Mouse (Mus musculus): ENCODE results near the gene Urb1.
A peak's percentile ranks its signal among the peaks of the same experiment; 100 is the strongest.

Urb1 gene

DNA sequence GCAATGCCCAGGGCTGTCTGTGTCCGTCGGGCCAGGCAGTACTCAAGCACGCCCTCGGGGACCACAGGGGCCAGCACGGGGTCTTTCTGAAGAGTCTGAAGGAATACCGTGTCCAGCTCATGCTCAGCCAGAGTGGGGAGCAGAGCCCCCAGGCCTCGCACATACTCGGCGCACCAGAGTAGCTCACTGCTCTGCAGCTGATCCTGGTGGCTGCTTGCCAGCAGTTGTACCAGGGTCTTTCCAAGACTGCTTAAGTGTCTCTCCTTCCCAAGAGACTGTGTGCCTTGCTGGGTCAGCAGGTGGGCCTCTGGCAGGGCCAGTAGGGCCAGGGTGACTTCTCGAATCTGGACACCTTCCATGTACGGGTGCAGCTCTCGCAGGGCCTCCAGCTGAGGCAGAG, 36.0 kb downstream of the Urb1 start:
- DNase-seq (ENCODE audit: low read depth, low spot score) = no peak

DNA sequence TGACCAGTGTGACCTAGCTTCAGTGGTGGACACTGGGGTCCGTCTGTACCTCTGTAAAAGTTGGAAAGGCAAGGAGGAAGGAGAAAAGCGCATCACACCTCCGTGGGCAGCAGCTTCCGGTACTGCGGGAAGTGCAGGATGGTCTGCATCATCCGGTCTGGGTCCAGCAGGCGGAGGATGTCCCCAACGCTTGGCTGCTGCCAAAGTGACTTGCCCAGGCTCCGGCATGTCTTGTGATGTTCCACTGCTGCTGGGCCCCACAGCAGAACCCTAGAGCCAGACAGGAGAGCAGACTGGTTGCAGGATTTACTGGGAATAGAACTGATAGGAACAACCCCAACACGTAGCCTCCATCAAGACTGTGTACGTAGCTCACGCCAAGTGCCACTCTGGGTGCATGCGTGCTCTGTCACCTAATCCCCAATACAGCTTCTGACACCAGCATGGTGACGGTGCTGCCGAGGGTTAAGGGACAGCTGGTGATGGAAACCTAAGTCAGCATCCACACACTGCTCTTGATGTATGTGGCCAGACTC, 43.2 kb downstream of the Urb1 start:
- DNase-seq (ENCODE audit: low read depth, low spot score) = no peak

DNA sequence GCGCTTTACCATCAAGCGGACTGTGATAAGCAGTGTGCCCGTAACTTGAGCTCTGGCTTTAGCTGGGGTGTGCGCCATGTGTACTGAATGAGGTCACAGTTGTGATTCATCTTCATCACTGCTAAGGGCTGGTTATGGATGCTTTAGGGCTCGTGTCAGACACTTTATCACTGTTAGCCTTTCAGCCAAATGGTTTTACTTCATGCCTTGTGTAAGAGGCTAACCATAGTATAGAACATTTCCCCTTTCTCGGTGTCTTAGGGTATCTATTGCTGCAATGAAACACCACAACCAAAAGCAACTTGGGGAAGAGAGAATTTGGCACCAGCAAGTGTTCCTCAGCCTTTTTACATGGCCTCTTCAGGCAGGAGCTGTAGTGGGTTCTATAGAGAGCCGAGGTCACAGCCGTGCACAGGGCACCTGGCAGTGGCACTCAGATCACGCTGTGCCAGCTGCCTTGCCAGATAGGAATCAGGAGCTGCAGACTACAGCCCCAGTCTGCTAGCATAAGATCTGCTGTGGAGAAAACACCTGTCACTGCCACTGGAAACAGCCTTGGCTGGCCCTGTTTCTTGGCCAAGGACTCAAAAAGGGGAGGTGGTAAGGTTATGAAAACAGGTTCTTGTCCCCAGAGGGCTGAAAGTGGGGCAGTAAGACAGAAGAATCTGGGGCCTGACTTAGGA, 44.9 kb downstream of the Urb1 start:
- no peak for DNase-seq (ENCODE audit: low read depth, low spot score)

DNA sequence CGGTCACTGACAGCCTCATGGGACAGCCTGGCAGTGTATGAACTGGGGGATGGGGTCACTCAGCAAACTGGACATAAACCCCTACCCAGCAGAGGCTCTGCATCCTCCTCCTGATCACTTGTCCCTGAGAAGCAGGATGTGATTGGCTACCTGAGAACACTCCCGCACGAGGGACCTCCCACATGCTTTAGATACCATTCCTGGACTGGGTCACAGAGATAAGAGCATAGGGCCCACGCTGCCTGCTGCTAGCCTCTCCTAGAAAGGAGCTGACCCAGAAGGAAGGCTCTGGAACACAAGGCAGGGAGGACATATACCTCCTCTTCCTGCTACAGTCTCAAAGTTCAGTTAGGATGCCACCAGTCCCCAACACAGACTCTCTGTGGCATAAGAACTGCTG, 49.7 kb downstream of the Urb1 start:
- no peak for DNase-seq (ENCODE audit: low read depth, low spot score)

DNA sequence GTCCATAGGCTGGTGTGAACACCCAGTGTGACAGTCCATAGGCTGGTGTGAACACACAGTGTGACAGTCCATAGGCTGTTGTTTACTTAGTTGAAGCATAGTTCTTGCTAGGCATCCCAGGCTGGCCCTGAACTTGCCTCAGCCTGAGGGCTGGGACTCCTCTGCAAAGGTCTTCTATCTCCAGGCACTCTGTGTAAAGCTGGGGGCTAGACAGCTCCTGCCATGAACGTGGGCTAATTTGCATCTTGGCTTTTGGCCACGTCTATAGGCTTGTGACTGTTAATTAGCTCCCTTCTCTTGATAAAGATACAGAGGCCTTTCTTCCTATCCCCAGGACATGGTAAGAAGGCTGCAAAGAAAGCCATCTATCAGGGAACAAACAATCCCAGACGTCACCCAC, 50.9 kb downstream of the Urb1 start:
- DNase-seq (ENCODE audit: low read depth, low spot score) = no peak

DNA sequence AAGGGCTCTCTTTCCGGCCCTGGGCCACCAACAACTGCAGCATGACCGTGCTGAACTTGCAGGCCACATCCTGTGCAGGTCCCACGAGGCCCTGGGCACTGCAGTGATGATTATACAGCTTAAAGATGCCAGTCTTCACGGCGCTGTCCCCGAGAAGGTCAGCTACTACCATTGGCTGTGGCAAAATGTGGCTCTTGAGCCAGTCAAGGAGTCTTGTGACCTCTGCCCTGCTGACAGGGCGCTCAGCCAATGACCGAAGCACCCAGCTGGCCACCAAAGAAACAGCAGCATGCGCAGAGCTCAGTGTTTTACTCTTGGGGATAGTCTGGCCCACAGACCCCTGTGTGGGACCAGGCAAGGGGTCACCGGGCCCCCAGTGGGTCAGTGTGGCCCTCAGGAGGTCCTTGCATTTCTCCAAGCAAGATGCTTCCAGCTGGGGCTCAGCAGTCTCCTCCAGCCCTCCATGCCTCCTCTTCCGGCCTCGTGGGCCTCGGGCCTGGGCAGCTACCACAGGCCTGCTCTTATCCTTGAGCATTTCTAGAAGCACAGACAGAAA, 56.7 kb downstream of the Urb1 start:
- no peak for DNase-seq (ENCODE audit: low read depth, low spot score)

DNA sequence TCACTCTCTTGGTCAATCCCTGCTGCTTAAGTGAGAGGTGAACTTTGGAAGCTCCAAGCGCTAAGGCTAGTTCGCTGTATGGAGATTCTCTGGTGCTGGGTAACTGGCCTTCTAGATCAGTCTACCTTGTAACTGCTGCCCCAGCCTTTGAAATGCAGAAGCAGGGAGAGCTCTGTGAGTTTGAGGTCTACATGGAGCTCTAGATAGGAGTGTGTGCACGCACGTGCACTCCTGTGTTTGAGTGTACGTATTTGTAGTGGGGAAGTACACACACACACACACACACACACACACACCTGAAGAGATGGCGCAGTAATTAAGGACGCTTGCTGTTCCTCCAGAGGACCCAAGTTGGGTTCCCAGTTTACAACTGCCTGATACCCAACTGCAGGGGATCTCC, 62.0 kb downstream of the Urb1 start:
- no peak for DNase-seq (ENCODE audit: low read depth, low spot score)

DNA sequence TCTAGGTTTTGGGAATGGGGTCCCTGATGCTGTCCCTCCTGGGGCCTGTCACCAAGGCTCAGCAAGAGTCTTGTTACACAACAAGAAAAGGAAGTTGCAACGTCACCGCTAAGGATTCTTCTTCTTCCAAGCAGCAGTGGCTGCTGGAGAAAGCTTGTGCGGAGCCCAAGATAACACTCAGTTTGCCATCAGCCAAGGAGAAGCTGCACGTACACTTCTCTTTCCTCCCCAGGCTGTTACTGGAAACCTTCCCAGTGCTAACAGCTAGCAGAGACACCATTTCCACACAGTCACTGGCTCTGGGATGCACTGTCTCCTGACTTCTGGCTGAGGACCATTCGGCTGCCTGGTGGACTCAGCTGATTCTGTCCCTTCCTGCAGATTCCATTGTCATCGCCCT, 63.1 kb downstream of the Urb1 start:
- DNase-seq (ENCODE audit: low read depth, low spot score) = no peak

DNA sequence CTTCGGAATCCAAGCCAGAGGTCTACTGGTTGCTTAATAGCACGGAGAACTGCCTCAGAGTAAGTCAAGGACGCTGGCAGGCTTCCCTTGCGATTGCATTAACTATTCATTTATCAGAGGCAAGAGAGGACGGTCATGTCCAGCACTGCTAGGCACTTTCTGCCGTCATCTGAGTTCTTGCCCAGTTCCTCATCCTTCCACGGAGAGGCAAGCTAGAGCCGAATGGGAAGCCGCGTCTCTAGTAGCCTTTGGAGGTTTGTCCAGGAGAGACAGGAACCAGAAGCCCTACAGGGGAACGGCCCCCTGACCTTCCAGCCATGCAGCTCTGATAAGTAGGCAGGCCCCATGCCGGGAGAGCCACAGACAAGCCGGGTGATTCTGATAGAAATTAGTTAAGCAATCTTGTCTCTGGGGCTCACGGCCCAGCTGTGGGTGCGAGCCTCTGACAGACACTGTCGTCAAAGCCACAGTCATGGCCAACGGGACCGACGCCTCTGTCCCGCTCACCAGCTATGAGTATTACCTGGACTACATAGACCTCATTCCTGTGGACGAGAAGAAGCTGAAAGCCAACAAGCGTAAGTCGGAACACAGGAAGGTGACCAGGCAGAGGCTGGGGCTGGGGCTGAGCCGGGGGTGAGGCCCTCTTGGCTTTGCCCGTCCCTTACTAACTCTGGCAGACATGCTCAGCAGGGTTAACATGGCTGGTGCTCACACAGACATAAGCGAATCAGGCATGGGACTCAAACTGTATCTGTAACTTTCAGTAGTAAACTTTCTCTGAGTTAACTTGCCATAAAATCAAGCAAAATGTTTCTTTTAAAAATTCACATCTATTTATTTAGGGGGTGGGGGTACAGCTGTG, 71.9 kb downstream of the Urb1 start, which contains the start of gene Mrap:
Mrap (plus strand) TSS at position 116 of the 865 bp plus-strand sequence.
- no peak for DNase-seq (ENCODE audit: low read depth, low spot score)

DNA sequence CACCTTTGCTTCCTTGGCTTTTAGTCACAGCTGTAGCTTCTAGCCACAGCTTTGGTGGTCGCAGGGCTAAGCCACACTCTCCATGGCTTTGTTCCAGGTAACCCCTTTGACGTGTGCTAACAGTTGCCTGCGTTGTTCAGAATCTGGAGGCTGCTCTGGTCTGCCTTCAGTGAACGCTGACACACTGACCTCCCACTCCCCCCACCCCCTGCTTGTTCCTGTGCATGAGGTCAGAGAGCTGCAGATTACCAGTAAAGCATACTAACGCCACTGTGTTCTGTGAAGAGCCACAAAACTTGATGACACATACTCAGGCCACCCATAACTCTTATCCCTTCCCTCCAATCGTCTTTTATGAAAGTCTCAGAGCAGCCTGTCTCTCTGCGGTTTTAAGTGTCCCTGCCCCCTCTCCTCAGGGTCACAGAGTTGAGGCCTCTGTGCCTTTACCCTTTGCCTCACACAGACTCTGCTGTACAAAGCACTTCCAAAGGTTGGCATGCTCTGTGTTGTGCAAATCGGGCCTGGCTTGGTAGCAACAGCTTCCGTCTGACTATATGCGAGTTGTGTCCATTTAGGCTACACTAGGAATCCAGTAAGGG, 73.4 kb downstream of the Urb1 start:
- no peak for DNase-seq (ENCODE audit: low read depth, low spot score)

DNA sequence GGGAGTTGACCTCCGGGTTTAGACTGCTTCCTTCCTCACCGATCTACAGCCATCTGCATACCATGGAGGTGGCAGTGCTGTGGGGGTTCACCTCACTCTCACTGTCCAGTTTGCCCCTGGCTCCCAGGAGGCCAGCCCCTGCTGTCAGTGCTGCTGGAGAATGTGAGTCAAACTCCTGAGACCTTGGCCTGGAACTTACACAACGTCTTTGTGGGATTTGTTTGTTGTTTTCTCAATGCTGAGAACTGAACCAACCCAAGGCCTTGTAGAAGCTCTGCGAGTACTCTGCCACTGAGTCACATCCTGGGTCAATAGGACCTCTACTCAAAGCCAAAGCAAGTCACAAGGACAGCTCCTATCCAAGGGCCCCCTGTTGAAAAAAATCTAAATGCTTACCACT, 74.6 kb downstream of the Urb1 start:
- no peak for DNase-seq (ENCODE audit: low read depth, low spot score)

DNA sequence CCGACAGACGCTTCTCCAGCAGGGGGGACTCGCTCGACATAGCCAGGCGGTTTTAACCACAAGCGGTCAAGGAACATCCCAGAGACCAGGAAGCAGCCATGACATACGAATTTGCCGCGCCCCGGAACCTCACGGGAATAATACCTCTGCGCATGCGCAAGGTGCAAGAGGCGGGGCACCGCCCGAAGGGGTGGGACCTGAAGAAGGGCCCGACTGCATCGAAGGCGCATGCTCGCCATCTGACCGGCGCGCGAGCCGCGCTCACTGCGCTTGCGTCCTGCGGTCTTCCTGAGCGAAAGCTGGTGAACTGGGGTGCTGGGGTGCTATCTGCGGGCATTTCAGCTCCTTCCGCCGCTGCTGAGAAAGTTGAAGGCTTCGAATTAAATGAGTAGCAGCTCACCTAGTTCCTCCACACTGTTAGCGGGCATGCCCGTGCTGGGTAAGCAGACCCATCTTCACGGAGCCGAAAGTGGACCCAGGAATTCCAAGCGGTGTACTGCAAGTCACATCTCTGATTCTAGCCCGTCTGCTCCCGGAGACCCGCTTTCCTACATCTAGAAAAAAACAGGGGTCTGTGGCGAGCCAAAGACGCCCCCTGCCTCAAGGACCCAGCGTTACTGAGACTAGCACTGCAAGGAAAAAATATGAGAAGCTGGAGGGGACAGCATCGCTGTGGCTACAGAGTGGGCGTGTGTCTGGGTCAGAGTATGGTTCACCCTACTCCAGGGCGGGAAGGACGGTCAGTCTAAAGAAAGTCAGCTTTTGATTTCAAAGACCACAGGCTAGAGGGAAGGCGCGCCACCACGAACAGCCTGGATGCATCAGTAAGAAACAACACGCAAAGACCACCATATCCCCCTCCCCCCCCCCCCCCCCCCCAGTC, 82.7 kb downstream of the Urb1 start, which contains the start of gene Mis18a:
Mis18a (minus strand) TSS at position 172 of the 883 bp plus-strand sequence.
- DNase-seq (ENCODE audit: low read depth, low spot score) = peak; percentile 99

DNA sequence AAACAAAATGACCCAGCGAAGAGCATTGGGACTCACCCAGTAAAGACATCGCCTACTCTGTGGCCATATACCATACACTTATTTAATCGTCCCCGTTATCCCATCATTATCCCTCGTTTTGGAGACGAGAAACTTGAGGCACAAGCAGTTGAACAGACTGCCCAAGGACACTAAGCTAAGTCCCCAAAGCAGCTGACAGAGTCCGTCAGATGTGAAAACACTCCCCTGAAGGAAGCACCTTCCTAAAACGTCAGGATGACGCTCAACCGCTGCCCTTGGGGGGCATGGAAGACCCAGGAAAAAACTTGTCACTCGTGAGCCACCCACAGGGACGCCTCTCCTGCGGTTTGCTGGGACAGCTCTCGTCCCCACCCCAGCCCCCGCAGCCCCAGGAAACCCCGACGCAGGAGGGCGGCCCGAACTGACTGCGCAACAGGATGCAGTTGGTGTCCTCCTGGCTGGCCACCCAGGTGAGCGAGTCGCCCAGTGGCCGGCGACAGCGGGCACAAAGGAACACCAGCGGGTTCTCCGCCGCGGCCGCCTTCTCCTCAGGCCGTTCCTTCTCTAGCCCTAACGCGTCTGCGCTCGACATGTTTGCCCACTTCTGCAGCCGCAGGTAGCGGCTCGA, 83.5 kb downstream of the Urb1 start:
- no peak for DNase-seq (ENCODE audit: low read depth, low spot score)

DNA sequence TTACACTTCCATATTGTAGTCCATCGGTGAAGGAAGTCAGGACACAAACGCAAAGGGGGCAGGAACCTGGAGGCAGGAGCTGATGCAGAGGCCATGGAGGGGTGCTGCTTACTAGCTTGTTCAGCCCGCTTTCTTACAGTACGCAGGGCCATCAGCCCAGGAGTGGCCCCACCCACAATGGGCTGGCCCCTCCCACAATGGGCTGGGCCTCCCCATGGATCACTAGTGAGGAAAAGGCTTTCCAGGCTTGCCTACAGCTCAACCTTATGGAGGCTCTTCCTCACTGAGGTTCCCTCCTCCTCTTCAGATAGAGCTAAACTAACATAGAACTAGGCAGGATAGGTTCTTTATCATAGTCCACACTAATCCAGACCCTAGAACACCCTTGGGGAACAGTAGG, 86.2 kb downstream of the Urb1 start:
- no peak for DNase-seq (ENCODE audit: low read depth, low spot score)

DNA sequence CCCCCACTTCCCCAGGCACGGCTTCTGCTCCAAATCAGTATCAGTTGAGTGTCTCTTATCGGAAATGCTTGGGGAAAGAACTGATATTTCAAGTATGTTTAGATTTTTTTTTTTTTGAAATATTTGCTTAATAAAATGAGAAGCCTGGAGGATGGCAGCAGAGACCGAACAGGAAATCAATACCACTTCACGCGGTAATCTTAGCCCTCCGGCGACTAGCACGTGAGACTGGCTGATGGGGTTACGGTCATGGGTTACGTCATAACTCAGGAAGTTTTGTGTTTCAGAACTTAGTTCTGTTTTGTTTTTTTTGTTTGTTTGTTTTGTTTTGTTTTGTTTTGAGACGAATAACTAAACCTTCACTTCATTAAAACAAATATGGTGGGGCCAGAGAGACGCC, 99.9 kb downstream of the Urb1 start:
- no peak for DNase-seq (ENCODE audit: low read depth, low spot score)

DNA sequence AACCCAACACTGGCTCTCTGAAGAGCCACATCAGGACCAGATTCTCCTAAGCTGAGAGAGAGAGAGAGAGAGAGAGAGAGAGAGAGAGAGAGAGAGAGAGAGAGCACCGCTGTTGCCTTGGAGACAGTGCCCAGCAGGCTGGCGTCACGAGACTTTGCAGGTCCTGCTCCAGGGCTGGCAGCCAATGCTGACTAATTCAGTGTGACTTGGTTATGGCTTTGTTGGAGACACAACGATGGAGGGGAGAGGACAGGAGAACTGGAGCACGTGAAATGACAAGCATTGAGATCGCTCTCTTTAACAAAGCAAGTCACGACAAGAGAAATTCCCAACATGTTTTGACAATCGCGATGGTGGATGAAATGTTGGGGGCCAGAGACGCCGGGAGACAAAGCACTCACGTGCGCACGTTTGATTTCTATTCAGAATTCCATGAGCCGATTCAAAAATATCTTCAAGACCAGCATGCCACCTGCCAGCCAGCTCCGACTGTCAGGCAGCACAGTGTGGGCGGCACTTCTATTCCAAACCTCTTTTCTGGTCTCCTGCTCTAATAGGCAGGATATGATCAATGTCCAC, 100.4 kb downstream of the Urb1 start:
- DNase-seq (ENCODE audit: low read depth, low spot score) = no peak

DNA sequence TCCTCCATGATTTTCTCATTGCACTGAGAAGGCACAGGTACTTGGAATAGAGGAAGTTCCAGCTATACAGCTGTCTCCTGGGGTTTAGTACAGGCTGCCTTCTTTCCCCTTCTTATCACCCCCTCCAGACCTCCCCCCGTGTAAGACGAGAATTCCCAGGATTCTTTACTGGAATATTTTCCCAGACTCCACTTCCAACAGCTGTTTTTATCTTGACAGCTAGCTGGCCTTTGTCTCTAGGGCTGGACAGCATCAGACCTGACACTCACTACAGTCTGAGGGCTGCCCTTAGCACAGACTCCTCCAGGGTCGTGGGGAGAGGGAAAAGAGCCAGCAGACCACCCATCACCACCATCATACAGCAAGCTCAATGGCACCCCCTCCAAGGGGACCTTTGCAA, 103.9 kb downstream of the Urb1 start:
- no peak for DNase-seq (ENCODE audit: low read depth, low spot score)

DNA sequence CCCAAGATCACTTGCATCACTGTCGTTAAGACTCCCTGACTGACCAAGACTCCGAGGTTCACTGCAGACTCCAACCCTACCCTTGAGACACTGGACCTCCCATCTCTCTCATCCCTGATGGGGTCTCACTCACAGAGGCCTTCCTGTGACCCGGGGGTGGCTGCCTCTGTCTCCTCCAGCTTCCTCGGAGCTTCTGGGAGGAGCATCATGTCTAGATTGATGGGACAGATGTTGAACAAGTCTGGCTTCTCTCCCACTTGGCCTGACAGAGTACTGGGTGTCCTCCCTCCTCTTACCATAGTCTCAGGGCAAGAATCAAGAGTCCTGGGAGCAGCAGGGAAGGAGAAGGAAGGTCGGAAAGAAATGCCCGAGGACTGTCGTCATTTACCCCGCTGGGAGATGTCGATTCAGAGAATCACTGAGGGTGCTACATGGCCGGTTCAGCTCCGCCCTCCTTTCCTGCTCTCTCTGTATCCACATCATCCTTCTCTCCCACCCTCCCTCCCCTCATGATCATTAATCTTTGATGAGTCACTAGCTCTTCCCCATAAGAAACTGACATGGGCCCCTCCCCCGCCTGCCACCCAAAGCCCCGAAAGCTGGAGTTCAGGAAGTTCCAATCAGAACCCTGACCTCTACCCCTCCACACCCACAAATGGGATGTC, 105.9 kb downstream of the Urb1 start:
- no peak for DNase-seq (ENCODE audit: low read depth, low spot score)

DNA sequence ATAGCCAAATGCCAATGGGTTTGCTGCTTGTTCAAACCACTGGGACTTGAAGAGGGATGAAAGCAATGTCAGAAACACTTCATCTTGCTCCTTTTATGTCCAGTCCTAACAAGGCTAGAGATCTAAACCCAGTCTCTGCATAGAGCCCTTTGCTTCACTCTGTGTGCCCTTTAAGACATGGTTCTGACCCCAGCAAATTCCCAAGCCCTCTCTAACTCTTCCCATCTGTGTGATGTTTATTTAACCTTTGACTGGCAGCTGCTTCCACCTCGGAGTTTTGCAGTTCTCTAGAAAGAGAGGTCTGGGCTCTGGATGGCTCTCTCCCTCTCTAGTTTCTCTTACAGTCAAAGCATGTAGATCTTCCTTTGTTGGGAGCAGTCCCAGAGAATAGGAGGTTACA, 106.6 kb downstream of the Urb1 start:
- no peak for DNase-seq (ENCODE audit: low read depth, low spot score)

DNA sequence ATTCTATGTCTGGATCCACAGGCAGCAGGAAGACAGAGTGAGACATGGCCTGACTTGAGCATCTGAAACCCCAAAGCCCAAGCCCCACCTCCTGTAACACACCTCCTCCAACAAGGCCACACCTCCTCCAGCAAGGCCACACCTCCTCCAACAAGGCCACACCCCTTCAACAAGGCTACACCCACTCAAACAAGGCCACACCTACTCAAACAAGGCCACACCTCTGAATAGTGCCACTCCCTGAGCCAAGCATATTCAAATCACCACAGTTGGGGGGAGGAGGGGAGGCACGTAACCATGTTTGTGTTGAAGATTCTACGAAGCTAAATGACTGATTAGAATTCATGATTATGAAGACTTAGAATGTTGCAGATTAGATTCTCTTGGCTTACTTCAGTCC, 108.7 kb downstream of the Urb1 start:
- DNase-seq (ENCODE audit: low read depth, low spot score) = no peak
